Mouse (Mus musculus): Measurements from ENCODE around the gene Tango6.

DNA sequence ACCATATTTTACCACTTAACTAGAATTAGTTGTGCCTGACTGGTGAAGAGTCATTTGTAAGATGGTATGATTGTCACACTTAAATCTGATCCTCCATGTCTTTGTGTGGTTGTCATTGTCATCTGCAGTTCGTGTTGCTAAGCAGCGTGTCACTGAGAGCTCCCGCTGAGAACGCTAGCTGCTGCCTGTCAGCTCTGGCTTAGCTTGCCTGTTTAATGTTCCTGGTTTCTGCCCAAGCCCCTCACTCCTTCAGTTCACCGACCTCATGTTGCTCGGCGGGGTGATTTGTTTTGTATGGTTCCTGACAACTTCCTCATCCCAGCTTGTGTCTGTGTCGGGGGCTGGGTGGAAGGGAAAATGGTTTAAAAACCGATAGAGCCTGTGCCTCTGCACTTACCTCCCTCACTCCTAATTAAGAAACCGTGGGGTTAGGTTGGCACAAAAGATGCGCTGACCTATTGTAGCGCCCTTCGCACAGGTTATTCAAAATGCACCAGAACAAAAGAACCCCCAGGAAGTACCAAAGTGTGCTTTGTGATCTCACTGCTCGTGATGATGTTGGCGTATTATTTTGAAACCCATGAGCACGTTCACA is 44.5 kb downstream of the Tango6 start:
- TF ChIP-seq CTCF (IDR thresholded peaks at IDR 0.05; ENCODE audit: borderline replicate concordance, extremely low read depth, insufficient read depth, insufficient read length) (no peak), POLR2A (IDR thresholded peaks at IDR 0.05; ENCODE audit: borderline replicate concordance, extremely low read depth, insufficient read depth, insufficient read length, poor library complexity, severe bottlenecking) (no peak)

Measured in brain, embryonic 14.5 days (tissue).